Mouse (Mus musculus): ENCODE measurements around the gene Anxa11.

Gene Anxa11

Small RNA genes lying within 50 kb of the gene (microRNA-seq; reads per million reads assigned to microRNA genes)
- gene Gm23701: 0 reads per million in 2 experiments

Data from adrenal gland (tissue).